Mouse (Mus musculus): ENCODE data around the gene Pabpn1. TPM values are rescaled to one million over a fixed set of nuclear protein-coding genes. Genes with fewer than 3 reads are reported as not detected.

The Pabpn1 gene
- polyA plus RNA-seq, 1 experiment = 555 TPM

DNA sequence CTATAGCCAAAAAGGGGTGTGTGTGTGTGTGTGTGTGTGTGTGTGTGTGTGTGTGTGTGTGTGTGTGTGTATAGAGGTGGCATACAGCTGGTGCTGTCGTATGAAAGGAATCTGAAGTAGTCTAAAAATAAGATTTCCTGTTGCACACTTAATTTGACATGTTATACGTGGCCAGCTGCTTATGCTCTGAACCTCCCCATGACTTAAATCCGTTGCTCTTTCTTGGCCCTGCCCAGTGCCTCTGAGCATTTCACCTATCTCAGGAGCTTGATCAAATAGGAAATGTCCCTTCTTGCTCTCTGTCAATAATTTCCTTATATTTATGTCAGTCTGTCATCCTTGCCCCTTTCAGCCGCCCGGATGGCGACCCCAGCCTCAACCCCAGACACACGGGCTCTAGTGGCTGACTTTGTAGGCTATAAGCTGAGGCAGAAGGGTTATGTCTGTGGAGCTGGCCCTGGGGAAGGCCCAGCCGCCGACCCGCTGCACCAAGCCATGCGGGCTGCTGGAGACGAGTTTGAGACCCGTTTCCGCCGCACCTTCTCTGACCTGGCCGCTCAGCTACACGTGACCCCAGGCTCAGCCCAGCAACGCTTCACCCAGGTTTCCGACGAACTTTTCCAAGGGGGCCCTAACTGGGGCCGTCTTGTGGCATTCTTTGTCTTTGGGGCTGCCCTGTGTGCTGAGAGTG, 8.1 kb upstream of the Pabpn1 start:
- DNase-seq (ENCODE audit: extremely low spot score in 1 of 2, low spot score in 1 of 2) = no peak

DNA sequence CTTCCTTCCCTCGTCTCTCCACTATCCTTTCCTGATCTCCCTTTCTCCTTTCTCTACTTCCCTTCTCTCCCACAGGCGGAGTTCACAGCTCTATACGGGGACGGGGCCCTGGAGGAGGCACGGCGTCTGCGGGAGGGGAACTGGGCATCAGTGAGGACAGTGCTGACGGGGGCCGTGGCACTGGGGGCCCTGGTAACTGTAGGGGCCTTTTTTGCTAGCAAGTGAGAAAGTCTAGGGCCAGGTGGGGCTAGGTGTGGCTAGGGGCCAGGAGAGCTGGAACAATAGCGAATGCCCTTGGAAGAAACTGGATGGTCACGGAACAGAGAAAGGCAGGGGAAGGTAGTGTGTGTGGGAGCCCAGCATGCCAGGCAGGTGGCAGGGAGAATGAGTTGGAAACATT, 7.0 kb upstream of the Pabpn1 start:
- DNase-seq (ENCODE audit: extremely low spot score in 1 of 2, low spot score in 1 of 2) = no peak

DNA sequence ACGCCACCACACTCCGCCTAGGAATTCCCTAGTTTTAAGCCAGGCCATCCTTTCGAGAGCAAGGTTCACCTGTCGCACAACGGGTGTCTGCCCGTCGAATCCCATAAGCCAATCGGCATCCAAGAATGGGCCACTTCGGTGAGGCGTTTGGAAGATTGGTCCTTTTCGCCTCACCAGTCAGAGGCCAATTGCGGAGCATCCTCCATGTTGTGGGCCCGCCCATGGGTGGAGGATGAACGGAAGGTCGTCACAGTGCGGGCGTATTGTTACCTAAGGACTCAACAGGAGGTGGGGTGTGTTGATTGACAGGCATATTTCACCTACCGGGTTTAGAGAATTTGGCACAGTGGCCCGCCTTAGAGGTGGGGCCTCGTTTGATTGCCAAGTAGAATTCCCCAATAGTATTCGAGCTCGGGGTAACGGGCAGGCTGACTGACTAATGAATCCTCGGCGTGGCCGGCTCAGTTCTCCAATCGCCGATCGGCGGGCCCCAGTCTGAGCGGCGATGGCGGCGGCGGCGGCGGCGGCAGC, 1.4 kb downstream of the Pabpn1 start:
- peak; percentile 99 to 100 for DNase-seq (ENCODE audit: extremely low spot score in 1 of 2, low spot score in 1 of 2)

DNA sequence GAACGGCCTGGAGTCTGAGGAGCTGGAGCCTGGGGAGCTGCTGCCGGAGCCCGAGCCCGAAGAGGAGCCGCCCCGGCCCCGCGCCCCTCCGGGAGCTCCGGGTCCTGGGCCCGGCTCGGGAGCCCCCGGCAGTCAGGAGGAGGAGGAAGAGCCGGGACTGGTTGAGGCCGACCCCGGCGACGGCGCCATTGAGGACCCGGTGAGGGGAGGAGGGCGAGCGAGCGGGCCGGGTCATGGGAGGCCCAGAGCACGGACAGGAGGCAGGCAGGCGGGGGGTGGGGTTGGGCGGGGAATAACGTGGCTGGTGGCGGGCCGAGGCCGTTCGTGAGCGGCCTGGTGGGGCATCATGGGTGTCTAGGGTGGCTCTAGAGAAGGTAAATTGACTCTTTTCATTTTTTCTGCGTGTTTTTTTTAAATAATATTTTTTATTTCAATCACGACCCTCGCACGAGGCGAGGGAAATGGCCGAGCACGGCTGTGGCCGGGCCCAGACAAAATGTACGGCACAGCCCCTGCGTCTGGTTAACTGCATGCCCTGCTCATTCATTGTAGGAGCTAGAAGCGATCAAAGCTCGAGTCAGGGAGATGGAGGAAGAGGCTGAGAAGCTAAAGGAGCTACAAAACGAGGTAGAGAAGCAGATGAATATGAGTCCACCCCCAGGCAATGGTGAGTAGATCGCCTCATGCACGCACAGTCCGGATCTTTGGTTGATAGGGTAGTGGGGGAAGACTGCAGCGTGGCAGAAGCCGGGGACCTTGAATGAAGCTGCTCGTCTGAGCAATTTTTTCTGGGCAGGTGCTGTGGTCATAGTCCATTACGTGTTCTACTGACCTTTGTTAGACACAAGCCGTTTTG, 2.2 kb downstream of the Pabpn1 start:
- DNase-seq (ENCODE audit: extremely low spot score in 1 of 2, low spot score in 1 of 2) = peak in 1 of 2 experiments; percentile 40

DNA sequence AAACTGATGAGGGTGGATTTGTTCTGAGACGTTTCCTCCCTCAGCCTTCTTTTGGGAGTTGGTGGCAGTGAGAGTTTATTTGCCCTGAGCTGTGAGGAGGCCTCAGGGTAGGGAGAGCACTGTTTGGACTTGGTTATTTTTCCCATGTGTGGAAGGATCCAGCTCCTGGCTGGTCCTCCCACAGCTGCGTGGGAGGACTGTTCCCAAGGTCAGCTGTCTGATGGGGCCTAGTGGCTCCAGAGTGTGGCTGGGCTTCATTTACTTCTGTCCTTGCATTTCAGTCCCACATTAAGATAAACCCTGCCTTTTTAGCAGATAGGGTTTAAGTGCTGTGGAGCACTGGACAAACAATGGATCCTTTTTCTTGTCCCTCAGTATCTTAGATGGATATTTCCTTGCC, 5.1 kb downstream of the Pabpn1 start:
- no peak for DNase-seq (ENCODE audit: extremely low spot score in 1 of 2, low spot score in 1 of 2)

DNA sequence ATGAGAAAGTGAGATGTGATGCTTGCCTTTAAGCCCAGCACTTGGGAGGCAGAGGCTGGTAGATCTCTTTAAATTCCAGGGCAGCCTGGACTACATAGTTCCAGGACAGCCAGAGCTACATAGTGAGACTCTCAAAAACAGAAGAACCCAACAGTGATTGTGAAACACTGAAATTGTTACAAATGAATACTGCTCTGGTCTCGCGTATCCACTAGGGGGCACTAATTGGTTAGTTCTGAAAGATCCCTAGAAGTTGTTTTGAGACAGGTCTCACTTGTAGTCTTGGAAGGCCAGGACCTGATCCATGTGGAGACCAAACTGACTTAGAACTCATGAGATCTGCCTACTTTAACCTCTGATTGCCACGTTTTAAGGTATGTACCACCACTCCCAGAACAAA, 8.1 kb downstream of the Pabpn1 start:
- DNase-seq (ENCODE audit: extremely low spot score in 1 of 2, low spot score in 1 of 2) = peak; percentile 79 to 94

DNA sequence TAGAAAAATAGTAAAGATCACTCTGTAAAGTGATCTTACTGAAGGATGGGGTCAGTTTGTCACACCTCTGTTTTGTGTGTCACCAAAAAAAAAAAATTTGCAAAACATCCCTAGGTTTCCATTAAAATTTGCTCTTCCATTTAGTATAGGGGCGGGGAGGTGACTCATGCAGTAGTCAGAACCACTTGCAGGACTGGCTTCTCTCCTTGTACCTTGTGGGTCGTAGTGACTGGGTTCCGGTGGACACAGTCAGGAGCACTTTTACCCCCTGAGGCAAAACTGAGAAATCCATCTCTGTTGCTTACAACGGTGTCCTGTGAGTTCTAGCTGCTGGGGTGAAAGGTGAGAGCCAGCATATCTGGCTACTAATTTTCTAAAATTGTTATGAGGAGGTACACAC, 11.3 kb downstream of the Pabpn1 start:
- no peak for DNase-seq (ENCODE audit: extremely low spot score in 1 of 2, low spot score in 1 of 2)

DNA sequence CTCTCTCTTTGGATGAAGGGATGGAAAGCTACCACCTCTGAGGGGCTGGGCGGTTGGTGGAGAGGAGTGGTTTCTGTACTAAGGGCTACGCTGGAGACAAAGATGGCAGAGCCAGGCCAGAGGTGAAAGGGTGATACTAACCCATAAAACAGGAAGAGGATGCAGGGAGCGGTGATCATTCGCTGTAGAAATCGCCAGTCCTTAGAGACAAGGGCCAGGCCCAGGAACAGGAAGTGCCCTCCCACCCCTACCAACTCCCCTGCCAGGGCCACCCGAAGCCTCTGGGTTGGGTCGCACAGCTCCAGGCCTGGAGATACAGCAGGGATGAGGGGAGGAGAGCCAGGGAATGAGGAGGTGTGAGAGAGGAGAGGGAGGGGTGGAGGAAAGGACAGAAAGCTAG, 16.4 kb downstream of the Pabpn1 start:
- no peak for DNase-seq (ENCODE audit: extremely low spot score in 1 of 2, low spot score in 1 of 2)

DNA sequence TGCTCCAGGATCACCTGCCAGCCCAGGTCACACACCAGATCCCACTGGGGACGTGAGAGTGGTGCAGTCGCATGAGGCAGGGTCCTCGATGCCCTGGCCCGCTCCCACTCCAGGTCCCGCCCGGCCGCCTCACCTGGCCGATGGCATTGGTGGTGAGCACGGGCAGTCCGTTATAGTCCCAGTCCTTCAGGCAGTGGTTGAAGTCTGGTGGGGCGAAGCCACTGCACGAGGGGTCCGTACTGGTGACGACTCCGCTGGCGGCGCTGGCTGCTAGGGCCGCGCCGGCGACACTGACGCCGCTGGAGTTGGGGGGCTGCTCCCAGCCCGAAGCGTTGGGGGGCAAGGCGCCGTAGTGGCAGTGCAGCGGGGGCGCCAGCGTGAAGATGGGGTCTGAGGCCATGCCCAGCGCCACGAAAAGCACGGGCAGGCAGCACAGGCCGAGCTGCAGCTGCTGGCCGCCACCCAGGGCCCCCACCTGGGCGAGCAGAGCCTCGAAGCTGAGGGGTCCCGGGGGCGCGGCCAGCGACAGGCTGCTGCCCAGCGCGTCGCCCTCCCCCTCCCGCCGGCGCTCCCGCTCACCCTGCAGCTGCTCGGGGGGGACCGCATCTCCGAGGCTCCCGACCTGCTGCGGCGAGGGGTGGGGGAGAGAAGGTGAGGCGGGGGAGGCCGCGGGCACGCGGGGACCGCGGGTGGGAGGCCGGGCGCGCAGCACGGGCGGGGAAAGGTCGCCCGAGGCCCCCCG, 20.0 kb downstream of the Pabpn1 start:
- DNase-seq (ENCODE audit: extremely low spot score in 1 of 2, low spot score in 1 of 2) = no peak

DNA sequence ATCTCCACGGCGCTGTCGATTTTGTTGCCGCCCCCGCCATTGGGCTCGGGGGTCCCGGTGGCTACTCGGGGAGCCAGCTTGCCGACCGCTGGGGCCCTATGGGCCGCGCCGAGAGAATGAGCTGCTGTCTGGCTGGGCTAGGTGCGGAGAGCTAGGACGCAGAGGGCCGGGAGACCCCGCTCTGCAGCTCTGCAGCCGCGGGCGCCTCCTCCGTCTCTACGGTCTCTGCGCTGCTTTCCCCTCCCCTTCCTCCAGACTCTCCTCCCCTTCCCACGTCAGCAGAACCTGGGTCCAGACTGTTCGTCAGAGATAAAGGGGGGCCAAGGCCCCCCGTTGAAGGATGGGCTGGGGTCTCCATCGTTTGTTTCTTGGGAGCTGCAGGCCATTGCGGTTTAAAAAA, 20.6 kb downstream of the Pabpn1 start, which contains the start of gene Slc22a17:
TSS of gene Slc22a17 (minus strand) at position 247 of the 400 bp plus-strand sequence.
- peak; percentile 61 to 88 for DNase-seq (ENCODE audit: extremely low spot score in 1 of 2, low spot score in 1 of 2)

DNA sequence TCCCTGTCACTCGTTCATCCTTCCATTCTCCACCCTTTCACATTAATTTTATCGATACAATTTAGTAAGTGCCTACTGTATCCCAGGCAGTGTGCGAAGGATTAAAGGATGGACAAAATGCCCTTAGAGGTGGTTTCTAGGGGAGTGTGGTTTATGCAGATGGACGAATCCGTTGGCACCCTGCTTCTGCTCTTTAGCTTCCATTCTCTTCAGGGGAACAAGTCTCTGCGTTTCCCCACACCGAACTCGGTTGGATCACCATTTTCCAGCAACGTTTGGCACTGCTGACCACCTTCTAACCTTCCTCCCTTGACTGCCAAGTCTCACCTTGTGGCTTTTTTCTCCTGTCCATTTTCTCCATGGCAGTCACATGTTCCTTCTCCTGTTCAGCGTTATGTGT, 21.0 kb downstream of the Pabpn1 start:
- DNase-seq (ENCODE audit: extremely low spot score in 1 of 2, low spot score in 1 of 2) = no peak

DNA sequence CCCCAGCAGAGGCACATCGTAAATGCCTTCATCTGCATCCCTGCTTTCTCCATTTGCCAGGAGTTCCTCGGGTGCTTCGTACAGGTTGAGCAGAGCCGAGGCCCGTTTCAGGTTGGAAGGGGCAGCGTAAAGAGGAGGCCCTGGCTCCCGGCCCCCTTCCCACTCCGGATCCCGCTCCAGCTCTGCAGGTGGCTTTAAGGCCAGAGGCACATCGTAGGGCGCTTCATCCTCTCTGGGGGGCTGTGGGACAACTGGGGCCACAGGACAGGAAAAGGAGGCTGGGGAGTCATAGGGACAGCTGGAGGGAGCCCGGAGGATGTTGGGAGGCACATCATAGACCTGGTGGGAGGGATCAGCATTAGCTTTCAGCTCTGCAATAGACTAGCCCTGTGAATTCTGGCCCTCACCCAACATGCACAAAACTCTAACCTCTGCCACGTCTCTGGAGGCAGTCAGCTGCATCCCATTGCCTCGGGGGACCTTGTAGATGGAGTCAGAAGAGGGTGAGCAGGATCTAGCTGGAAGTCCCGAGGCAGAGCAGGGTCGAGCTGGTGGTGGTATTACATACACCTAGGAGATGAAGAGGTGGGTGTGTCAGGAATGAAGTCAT, 27.9 kb downstream of the Pabpn1 start:
- no peak for DNase-seq (ENCODE audit: extremely low spot score in 1 of 2, low spot score in 1 of 2)

DNA sequence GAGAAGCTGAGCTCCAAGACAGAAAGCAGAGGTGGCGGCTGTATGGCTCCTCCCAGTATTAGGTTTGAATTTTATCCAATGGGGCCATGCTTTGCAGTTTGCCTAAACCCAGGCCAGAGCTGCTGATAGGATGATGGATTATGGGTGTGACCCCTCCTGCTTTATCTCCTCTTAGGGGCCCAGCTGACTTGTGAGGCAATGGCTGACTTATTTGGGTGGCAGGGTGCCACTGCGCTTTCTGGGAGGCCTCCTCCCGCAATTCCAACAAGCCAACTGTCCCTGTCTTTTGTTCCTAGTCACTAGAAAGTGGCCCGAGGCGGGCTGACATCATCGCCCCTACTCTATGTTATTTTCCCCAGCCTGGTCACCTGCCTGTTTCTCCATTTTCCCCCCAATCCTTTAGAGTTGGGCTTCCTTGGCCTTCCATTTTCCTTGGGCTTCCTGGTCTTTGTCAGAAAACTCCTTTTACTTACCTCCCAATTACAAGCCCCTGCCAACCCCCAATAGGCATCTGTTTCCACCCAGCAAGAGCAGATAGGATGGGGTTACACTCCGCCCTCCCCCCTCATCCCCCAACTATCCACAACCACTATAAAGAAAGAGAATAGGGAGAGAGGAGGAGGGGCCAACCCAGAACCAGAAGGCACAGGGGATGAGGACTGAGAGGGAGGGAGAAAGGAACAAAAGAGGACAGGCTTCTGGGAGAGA, 32.5 kb downstream of the Pabpn1 start:
- DNase-seq (ENCODE audit: extremely low spot score in 1 of 2, low spot score in 1 of 2) = no peak

DNA sequence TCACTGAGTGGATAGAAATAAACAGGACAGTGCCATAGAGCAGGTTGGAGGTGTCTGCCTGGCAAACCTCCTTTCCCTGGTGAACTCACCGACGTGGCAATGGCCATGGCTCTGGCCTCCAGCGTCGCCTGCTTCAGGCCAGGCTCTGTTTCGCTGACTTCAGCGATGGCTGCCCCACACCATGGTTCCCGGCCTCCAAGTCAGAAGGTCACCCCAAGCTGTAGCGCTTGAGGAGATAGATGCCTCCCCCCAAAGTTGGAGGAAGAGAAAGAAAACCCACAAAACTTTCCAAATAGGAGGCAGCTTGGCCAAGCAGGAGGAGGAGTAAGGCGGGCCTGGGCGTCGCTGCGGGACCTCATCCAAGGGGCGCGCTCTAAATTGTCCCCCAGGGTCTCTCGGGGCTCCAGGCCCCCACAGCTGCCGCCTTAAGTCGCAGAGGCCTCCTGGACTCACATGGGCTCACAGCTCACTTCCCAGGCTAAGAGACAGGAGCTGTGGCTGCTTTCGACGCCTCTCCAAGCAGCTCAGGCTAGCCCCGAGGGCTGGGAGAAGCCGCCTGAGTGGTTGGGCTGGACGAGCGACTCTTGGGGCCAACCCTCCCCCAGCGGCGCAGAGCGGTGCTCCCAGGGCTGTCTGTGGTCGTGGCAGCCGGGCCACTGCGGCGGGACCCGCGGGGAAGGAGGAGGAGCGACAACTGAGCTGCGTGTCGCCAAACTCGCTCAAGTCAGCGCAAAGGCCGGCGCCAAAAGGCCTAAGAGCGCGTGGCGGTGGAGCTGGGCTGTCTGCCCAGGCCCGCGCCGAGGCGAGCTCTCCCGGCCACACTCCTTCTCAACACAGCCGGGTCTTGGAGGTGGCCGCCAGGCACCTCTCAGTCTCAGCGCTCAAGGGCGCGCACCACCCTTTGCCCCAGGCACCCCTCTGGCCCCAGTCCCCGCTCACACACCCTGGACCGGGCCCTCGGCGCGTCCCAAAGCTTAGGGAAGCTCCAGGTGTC, 33.3 kb downstream of the Pabpn1 start, which contains the start of gene Efs:
TSS of gene Efs (minus strand) at position 778 of the 994 bp plus-strand sequence.
- DNase-seq (ENCODE audit: extremely low spot score in 1 of 2, low spot score in 1 of 2) = no peak

DNA sequence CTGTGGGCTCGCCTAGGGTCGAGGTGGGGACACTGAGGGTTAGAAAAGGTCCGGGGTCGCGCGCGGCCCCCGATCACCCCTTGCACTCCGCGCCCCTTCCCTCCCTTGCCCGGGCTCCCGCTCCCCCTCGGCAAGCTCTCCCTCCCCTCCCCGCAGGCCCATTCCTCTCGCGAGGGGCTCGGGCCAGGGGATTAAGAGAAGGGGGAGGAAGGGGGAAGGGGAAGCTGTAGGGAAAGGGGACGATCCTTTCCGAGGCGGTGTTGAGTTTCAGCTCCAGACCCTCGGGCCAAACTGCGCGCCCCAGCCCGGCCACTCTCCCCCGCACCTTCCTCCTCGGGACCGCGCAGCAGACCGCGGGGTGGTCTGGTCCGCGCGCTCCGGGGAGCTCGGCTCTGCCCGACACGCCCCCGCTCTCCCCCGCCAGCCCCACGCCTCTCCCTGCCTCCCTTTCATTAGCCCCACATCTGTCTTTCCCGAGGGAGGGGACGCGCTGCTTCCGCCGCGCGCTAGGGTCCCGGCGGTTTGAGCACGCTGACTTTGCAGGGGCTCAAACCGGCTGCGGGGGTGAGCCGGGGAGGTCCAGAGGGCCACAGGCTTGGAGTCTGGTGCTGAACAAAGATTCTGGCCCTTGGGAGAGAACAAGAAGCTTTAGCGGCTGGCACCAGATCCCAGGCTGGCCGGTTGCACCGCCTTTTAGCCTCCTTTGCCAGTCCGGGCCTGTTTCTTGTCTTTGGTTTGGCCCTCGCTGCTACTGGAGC, 34.3 kb downstream of the Pabpn1 start:
- DNase-seq (ENCODE audit: extremely low spot score in 1 of 2, low spot score in 1 of 2) = no peak

DNA sequence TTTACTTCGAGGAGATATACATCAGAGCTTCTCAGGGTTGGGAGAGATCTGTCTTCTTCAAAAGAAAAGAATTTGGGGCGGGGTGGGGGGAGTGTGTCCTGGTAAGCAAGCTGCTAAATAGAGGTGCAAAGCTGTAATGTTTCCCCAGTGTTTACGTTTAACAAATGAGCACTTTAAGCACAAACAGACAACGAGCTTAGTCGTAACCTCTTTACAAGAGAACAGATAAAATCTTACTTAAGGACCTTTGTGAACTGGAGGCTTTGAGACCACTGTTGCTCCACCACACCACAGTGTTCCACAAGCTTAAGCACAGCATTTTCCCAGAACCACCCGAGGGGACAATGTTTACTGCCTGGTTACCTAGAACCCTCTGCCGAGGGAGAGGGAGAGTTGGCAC, 35.0 kb downstream of the Pabpn1 start:
- DNase-seq (ENCODE audit: extremely low spot score in 1 of 2, low spot score in 1 of 2) = no peak

DNA sequence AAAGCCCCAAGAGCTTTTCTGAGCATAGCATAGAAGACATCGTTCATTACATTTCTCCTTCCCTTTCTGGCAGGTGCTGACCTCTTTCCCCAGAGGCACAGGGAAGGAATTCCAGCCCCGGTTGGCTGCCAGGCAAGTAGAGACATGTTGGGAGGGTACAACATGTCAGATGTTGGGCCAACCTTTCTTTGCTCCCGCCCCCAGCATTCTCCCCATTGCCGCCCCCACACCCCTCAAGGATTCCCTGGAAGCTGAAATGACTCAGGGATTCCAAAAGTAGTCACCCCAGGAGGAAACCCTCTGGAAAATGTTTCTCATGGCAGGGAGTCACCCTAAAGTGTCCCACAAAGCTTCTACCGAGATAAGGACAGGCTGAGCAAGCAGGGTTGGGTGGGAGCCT, 37.5 kb downstream of the Pabpn1 start:
- DNase-seq (ENCODE audit: extremely low spot score in 1 of 2, low spot score in 1 of 2) = no peak

DNA sequence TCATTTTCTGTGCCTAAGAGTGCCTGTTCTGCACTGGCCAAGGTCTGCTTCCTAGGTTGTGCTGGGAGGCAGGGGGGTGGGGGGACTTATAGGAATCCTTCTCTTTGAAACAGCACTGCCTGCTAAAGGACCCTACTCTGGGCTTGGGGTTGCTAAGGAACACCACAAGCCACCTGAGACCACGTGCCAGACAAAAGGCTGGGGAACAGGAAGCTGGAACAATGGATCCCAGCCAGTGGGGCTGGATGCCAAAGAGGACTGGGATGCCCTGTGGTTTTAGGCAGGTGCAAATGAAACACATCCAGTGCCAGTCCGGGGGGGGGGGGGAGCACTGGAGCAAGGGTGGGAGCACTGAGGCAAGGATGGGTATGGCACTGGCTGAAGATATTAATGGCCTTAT, 38.1 kb downstream of the Pabpn1 start:
- no peak for DNase-seq (ENCODE audit: extremely low spot score in 1 of 2, low spot score in 1 of 2)

Data from frontal cortex, adult 2 months (tissue).